Mouse (Mus musculus): ENCODE data around the gene Aplp1.

The Aplp1 gene

DNA sequence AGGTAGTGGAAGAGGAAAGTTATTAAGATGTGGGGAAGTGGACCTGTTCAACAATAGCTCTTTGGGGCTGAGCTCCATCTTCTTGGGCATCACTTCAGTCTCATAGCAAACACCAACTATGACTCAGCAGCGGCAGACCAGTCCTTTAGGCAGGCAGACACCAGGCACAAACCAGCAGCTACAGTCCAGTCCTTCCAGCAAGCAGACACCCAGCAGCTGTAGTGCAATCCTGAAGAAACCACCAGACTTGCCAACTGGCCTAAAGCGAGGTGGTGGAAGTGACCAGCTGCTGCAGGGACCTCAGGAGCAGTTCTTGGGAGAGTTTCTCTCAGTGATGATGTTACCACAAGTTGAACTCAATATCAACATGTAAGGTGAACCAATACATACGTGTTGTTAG lies 36.7 kb downstream of the Aplp1 start:
- no peak for DNase-seq

- no peak for DNase-seq
Observed at GRCm38 (mm10) chr7:30402343-30402742, 43.0 kb downstream of the Aplp1 start.

- DNase-seq, result peak; percentile 14 to 38
Observed at GRCm38 (mm10) chr7:30399671-30400070, 45.7 kb downstream of the Aplp1 start.

DNA sequence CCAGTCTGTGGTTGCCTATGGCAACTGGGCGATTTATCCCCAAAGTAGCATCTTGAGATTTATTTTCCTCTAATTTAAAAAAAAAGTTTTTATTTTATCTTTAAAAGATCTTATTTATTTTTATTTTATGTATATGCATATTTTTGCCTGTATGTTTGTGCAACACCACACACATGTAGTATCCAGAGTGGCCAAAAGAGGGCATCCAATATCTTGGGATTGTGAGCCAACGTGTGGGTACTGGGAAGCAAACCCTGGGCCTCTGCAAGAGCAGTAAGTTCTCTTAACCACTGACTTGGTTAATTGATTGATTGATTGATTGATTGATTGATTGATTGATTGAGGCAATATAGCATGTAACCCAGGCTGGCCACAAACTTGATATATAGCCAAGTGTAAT lies 50.5 kb downstream of the Aplp1 start:
- no peak for DNase-seq

GRCm38 (mm10) chr7:30394379-30394778 lies 51.0 kb downstream of the Aplp1 start:
- peak; percentile 35 to 52 for DNase-seq

DNA sequence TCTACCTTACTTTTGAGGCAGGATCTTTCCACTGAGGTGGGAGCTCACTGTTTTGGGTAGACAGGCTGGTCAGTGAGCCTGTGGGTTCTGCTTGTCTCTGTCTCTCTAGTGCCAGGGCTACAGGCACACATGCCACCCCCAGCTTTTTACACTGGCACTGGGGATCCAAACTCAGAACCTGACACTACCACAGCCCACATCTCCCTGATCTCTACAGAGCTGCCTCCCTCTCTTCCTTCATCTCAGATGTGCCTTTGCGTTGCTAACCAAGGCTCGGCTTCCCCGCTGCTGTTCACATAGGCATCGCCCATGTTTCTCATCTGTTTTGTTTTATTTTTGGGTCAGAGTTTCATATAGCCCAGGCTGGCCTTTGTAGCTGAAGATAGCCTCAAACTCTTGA lies 51.7 kb downstream of the Aplp1 start:
- DNase-seq, result no peak

DNA sequence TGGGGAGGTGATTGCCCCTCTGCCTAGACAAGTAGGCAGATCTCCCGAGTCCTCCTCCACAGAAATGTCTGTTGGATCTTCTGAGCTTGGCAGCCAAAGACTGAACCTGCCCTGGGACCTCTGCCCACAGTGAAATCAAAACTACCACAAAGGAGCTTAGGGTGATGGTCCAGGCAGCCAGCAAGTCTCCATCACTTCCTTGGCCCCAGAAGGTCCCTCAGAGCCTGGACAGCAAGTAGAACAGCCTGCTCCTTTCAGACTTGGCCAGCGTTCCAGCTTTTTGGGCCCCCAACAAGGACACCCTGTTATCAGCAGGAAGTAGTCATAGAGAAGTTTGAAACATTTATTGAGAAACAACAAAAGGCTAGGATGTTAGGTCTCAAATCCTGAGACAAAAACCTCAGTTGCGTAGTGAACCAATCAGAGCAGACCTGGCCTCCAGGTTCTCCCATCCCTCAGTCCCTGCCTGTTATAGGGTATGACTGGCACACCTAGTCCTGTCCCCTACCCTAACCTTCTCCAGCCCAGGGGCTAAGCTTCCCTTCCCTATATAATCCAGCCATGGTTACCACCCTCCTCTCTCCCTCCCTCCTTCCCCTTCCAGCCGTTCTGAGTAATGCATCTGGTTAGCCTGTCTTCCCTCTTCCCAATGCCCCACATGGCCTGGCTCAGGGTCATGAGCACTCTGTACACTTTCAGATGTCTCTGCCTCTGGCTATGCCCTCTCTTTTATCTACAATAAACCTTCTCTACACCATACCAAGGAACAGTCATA lies 52.4 kb downstream of the Aplp1 start:
- peak; percentile 20 to 40 for DNase-seq

All from kidney, postnatal 4 days (tissue).